Mouse (Mus musculus) embryonic fibroblast, embryonic 13.5 days (primary cell): Measurements from ENCODE around the gene Krr1.

Source experiments
- CTCF ChIP-seq: IDR thresholded peaks from 2 replicates; pipeline ENCODE4 v1.5.1; 2011; ENCODE audit warnings: mild to moderate bottlenecking, control low read depth, low read length, moderate library complexity, borderline replicate concordance; ENCODE audit not compliant: insufficient read depth
- POLR2A ChIP-seq: IDR thresholded peaks from 2 replicates; pipeline ENCODE4 v1.6.1; 2011; ENCODE audit warnings: low read depth, mild to moderate bottlenecking, control low read depth, low read length, moderate library complexity

DNA sequence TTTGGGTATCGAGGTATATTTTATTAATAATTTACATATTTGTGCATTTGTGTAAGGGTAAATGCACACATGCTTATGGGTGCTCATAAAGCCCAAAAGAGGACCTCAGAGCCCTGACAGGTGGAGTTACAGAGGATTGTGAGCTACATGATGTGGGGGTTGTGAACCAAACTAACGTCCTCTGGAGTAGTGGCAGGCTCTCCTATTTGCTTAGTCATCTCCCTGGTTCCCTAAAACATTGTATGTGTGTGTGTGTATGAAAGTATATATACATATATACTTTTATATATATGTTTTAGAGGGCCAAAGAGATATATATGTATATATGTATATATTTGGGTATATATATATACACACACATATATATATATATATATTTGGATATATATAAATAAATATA is 51.1 kb downstream of the Krr1 start:
- TF ChIP-seq CTCF: no peak
- no peak for TF ChIP-seq POLR2A
